13 mouse cellular contexts compared by ENCODE assay signal in genomic region chr1:172200161-172200560, GRCm38 (mm10). TPM values are rescaled to one million over a fixed set of nuclear protein-coding genes. Genes with fewer than 3 reads are reported as not detected.
DNase-seq lines count a peak whose midpoint lies in the region; ATAC-seq and TF ChIP-seq lines count a peak whose summit lies in the region.
"Had no signal": no experiment of that assay in that cellular context is flagged by ENCODE, and none has a peak within 500 bp of the region (broad histone marks: within the 10 kb centered on the region; RNA-seq: fewer than 3 reads in every experiment).

No protein-coding gene starts in this region.

- WGBS in kidney, embryonic 15.5 days = 73% methylated on average over 5 of the region's 5 CpGs
- 67% methylated on average over 5 of the region's 5 CpGs for WGBS in forebrain, embryonic 13.5 days
- 68% methylated on average over 5 of the region's 5 CpGs for WGBS in midbrain, embryonic 11.5 days

- H3K4me2 ChIP-seq in kidney, embryonic 15.5 days = no peak overlapping the region
- peak overlapping the region; percentile 95 for H3K4me2 ChIP-seq in forebrain, embryonic 13.5 days
- 0 out of 2 replicates have a peak overlapping the region, but pooled peaks have one; percentile 95 for H3K4me2 ChIP-seq in midbrain, embryonic 11.5 days
- H3K4me2 ChIP-seq: limb, embryonic 12.5 days had no signal

- no peak overlapping the region for H3K9ac ChIP-seq in kidney, embryonic 15.5 days
- H3K9ac ChIP-seq in forebrain, embryonic 13.5 days = peak overlapping the region; percentile 58
- 0 out of 2 replicates have a peak overlapping the region, but pooled peaks have one; percentile 5 for H3K9ac ChIP-seq in midbrain, embryonic 11.5 days (ENCODE audit: low read length)
- H3K9ac ChIP-seq: limb, embryonic 12.5 days had no signal

- peaks cover 53% of the 10 kb centered on the region for H3K4me1 ChIP-seq in kidney, embryonic 15.5 days
- peaks cover 25% of the 10 kb centered on the region for H3K4me1 ChIP-seq in cortical plate, adult 2 months (ENCODE audit: control insufficient read depth, insufficient read depth, low read length)
- peaks cover 61% of the 10 kb centered on the region for H3K4me1 ChIP-seq in forebrain, embryonic 13.5 days
- H3K4me1 ChIP-seq in midbrain, embryonic 11.5 days (ENCODE audit: control insufficient read depth, insufficient read depth, low read length) = peaks cover 52% of the 10 kb centered on the region

- peak overlapping the region; percentile 14; the same call in 1 of the 2 replicates for H3K27ac ChIP-seq in kidney, embryonic 15.5 days
- H3K27ac ChIP-seq in cortical plate, adult 2 months (ENCODE audit: insufficient read depth, low read length) = peak overlapping the region; percentile 24; the same call in 1 of the 2 replicates
- H3K27ac ChIP-seq in forebrain, embryonic 13.5 days = peak overlapping the region; percentile 98
- peak overlapping the region; percentile 97 for H3K27ac ChIP-seq in midbrain, embryonic 11.5 days (ENCODE audit: low read depth, low read length)

- no peak for TF ChIP-seq CTCF in cortical plate, adult 2 months (IDR thresholded peaks at IDR 0.05; ENCODE audit: extremely low read depth, insufficient read depth, low read length)

- DNase-seq in kidney, adult 9 months = no peak
- DNase-seq in midbrain, embryonic 11.5 days (ENCODE audit: low spot score, missing footprints) = no peak
- DNase-seq in right cerebral cortex, postnatal 25 days = no peak
- DNase-seq in gastrocnemius, postnatal 10 days = no peak
- no peak for DNase-seq in natural killer cell, adult 2 months (ENCODE audit: low spot score in 2 of 2)
- DNase-seq: kidney, postnatal 25 days had no signal

- no peaks in the 10 kb centered on the region for H3K27me3 ChIP-seq in kidney, embryonic 15.5 days
- H3K27me3 ChIP-seq in forebrain, embryonic 13.5 days = no peaks in the 10 kb centered on the region
- H3K27me3 ChIP-seq in midbrain, embryonic 11.5 days (ENCODE audit: control insufficient read depth, insufficient read depth, low read length) = no peaks in the 10 kb centered on the region
- H3K27me3 ChIP-seq: limb, embryonic 12.5 days had no signal

- ATAC-seq in kidney, embryonic 15.5 days (replicated peaks; ENCODE audit: low FRiP score) = no peak
- ATAC-seq in forebrain, embryonic 13.5 days = no peak
- ATAC-seq in midbrain, embryonic 11.5 days (ENCODE audit: low FRiP score) = no peak

- no peaks in the 10 kb centered on the region for H3K9me3 ChIP-seq in kidney, embryonic 15.5 days (replicated peaks)
- no peaks in the 10 kb centered on the region for H3K9me3 ChIP-seq in forebrain, embryonic 13.5 days (replicated peaks)
- no peaks in the 10 kb centered on the region for H3K9me3 ChIP-seq in midbrain, embryonic 11.5 days (ENCODE audit: control insufficient read depth, low read length)
- H3K9me3 ChIP-seq: limb, embryonic 12.5 days had no signal

- H3K4me3 ChIP-seq in kidney, embryonic 15.5 days (replicated peaks) = no peak overlapping the region
- H3K4me3 ChIP-seq in cortical plate, adult 2 months (ENCODE audit: insufficient read depth, low read length) = no peak overlapping the region
- H3K4me3 ChIP-seq in forebrain, embryonic 13.5 days = peak overlapping the region; percentile 16
- no peak overlapping the region for H3K4me3 ChIP-seq in midbrain, embryonic 11.5 days (ENCODE audit: low read depth, low read length)
- H3K4me3 ChIP-seq: erythroblast, embryonic 14.5 days; limb, embryonic 12.5 days had no signal

- no peak for TF ChIP-seq POLR2A in cortical plate, adult 2 months (IDR thresholded peaks at IDR 0.05; ENCODE audit: extremely low read depth, insufficient read depth, low read length)

- peaks cover 66% of the 10 kb centered on the region for H3K36me3 ChIP-seq in kidney, embryonic 15.5 days
- peaks cover 53% of the 10 kb centered on the region for H3K36me3 ChIP-seq in forebrain, embryonic 13.5 days (ENCODE audit: poor library complexity, severe bottlenecking)
- peaks cover 34% of the 10 kb centered on the region for H3K36me3 ChIP-seq in midbrain, embryonic 11.5 days (ENCODE audit: control insufficient read depth, insufficient read depth, low read length)

RNA-seq across cellular contexts. Expression of gene Pea15a, which starts 6.4 kb away (rescaled TPM):
- polyA plus RNA-seq in kidney, embryonic 15.5 days (2015; fragmentation: Nextera tagmentation; extraction: Ambion mirVana) = 107 and 124 TPM in 2 replicates
- polyA plus RNA-seq in cortical plate, adult 2 months (2012; rRNA removed) = 530 and 543 TPM in 2 replicates
- polyA plus RNA-seq in forebrain, embryonic 13.5 days (2015; fragmentation: Nextera tagmentation; extraction: Ambion mirVana) = 470 and 471 TPM in 2 replicates
- polyA plus RNA-seq in midbrain, embryonic 11.5 days (2014; fragmentation: Nextera tagmentation; extraction: Ambion mirVana) = 332 and 337 TPM in 2 replicates
- 10 to 100 TPM; 72.5 to 82.1 TPM for total RNA-seq in gastrocnemius, postnatal 10 days (2021)

RNA-seq across cellular contexts. Expression of gene Casq1, which starts 19.5 kb away (rescaled TPM):
- polyA plus RNA-seq in kidney, embryonic 15.5 days (2015; fragmentation: Nextera tagmentation; extraction: Ambion mirVana) = 6.2 and 8.9 TPM in 2 replicates
- 1.1 and 2.9 TPM in 2 replicates for polyA plus RNA-seq in cortical plate, adult 2 months (2012; rRNA removed)
- 4.5 TPM in 2 replicates for polyA plus RNA-seq in forebrain, embryonic 13.5 days (2015; fragmentation: Nextera tagmentation; extraction: Ambion mirVana)
- 1.4 and 2.1 TPM in 2 replicates for polyA plus RNA-seq in midbrain, embryonic 11.5 days (2014; fragmentation: Nextera tagmentation; extraction: Ambion mirVana)
- total RNA-seq in gastrocnemius, postnatal 10 days (2021) = 1,000 to 10,000 TPM; 4,961 to 5,359 TPM
- total RNA-seq: megakaryocyte-erythroid progenitor cell, adult 5-6 weeks had no signal
- polyA plus RNA-seq: erythroblast, embryonic 14.5 days had no signal

RNA-seq across cellular contexts. Expression of gene Dcaf8, which starts 52.3 kb away (rescaled TPM):
- polyA plus RNA-seq in kidney, embryonic 15.5 days (2015; fragmentation: Nextera tagmentation; extraction: Ambion mirVana) = 125 and 132 TPM in 2 replicates
- 99.6 and 106 TPM in 2 replicates for polyA plus RNA-seq in cortical plate, adult 2 months (2012; rRNA removed)
- polyA plus RNA-seq in forebrain, embryonic 13.5 days (2015; fragmentation: Nextera tagmentation; extraction: Ambion mirVana) = 112 and 125 TPM in 2 replicates
- 93.9 and 100.0 TPM in 2 replicates for polyA plus RNA-seq in midbrain, embryonic 11.5 days (2014; fragmentation: Nextera tagmentation; extraction: Ambion mirVana)
- total RNA-seq in gastrocnemius, postnatal 10 days (2021) = 100 to 1,000 TPM; 132 to 146 TPM

RNA-seq across cellular contexts. Expression of gene Atp1a4, which starts 58.1 kb away (rescaled TPM):
- polyA plus RNA-seq in kidney, embryonic 15.5 days (2015; fragmentation: Nextera tagmentation; extraction: Ambion mirVana) = 0.05 TPM in 1 of 2 replicates, not detected in the other
- not detected in 2 replicates for polyA plus RNA-seq in cortical plate, adult 2 months (2012; rRNA removed)
- polyA plus RNA-seq in forebrain, embryonic 13.5 days (2015; fragmentation: Nextera tagmentation; extraction: Ambion mirVana) = 0.10 TPM in 1 of 2 replicates, not detected in the other
- not detected in 2 replicates for polyA plus RNA-seq in midbrain, embryonic 11.5 days (2014; fragmentation: Nextera tagmentation; extraction: Ambion mirVana)
- under 1 TPM; 0.61 to 0.66 TPM for total RNA-seq in gastrocnemius, postnatal 10 days (2021)
- total RNA-seq: megakaryocyte-erythroid progenitor cell, adult 5-6 weeks had no signal
- polyA plus RNA-seq: erythroblast, embryonic 14.5 days; limb, embryonic 12.5 days; thymus, postnatal 0 days had no signal

Comparison
In these comparisons a context has a peak if more than half of its experiments do, and no peak if none do; other contexts are left out.
1. H3K27ac ChIP-seq: peak in every context shown above with its lines; median percentile 98 in forebrain, embryonic 13.5 days; 97 in midbrain, embryonic 11.5 days; 24 in cortical plate, adult 2 months; 14 in kidney, embryonic 15.5 days.